ENCODE assay signal across 16 mouse cellular contexts in genomic region chr6:117408971-117409783, GRCm38 (mm10).
DNase-seq lines count a peak whose midpoint lies in the region; ATAC-seq lines count a peak whose summit lies in the region.
"Had no signal": no experiment of that assay in that cellular context is flagged by ENCODE, and none has a peak within 500 bp of the region (broad histone marks: within the 10 kb centered on the region; RNA-seq: fewer than 3 reads in every experiment).

No protein-coding gene starts in this region.

- no peak overlapping the region for H3K4me2 ChIP-seq in heart, embryonic 14.5 days (ENCODE audit: low read length)
- no peak overlapping the region for H3K4me2 ChIP-seq in heart, embryonic 12.5 days
- no peak overlapping the region for H3K4me2 ChIP-seq in liver, embryonic 11.5 days
- H3K4me2 ChIP-seq: liver, embryonic 13.5 days; stomach, embryonic 15.5 days had no signal

- no peaks in the 10 kb centered on the region for H3K36me3 ChIP-seq in heart, embryonic 14.5 days (ENCODE audit: control insufficient read depth, insufficient read depth, low read length)
- H3K36me3 ChIP-seq in heart, embryonic 12.5 days, result no peaks in the 10 kb centered on the region
- H3K36me3 ChIP-seq in liver, embryonic 11.5 days (ENCODE audit: control insufficient read depth, insufficient read depth, low read length), result no peaks in the 10 kb centered on the region
- H3K36me3 ChIP-seq: G1E; liver, embryonic 13.5 days; stomach, embryonic 15.5 days had no signal

- ATAC-seq in heart, embryonic 14.5 days (ENCODE audit: insufficient number of reproducible peaks, insufficient read depth, low FRiP score, low read depth), result peak; percentile 68
- no peak for ATAC-seq in heart, embryonic 12.5 days (ENCODE audit: insufficient number of reproducible peaks, low FRiP score)
- no peak for ATAC-seq in liver, embryonic 11.5 days (replicated peaks; ENCODE audit: low FRiP score)

- H3K27me3 ChIP-seq in heart, embryonic 14.5 days (ENCODE audit: control insufficient read depth, insufficient read depth, low read length), result no peaks in the 10 kb centered on the region
- no peaks in the 10 kb centered on the region for H3K27me3 ChIP-seq in heart, embryonic 12.5 days (replicated peaks)
- H3K27me3 ChIP-seq in liver, embryonic 11.5 days (replicated peaks; ENCODE audit: control insufficient read depth, insufficient read depth, low read length), result no peaks in the 10 kb centered on the region
- H3K27me3 ChIP-seq: liver, embryonic 13.5 days; stomach, embryonic 15.5 days had no signal

- WGBS in heart, embryonic 14.5 days, result 38% methylated on average over 11 of the region's 11 CpGs
- WGBS in heart, embryonic 12.5 days, result 47% methylated on average over 11 of the region's 11 CpGs
- WGBS in liver, embryonic 11.5 days, result 70% methylated on average over 11 of the region's 11 CpGs

- H3K4me3 ChIP-seq in heart, embryonic 14.5 days (ENCODE audit: control insufficient read depth in 1 of 2, insufficient read depth in 1 of 2, low read depth in 1 of 2, low read length in 2 of 2), result no peak overlapping the region
- H3K4me3 ChIP-seq in heart, embryonic 12.5 days, result no peak overlapping the region
- H3K4me3 ChIP-seq in liver, embryonic 11.5 days (ENCODE audit: low read depth, low read length), result no peak overlapping the region
- H3K4me3 ChIP-seq: liver, embryonic 13.5 days; myocyte; stomach, embryonic 15.5 days had no signal

- peaks cover 12 to 18% of the 10 kb centered on the region in 2 experiments for H3K4me1 ChIP-seq in heart, embryonic 14.5 days (ENCODE audit: control insufficient read depth in 2 of 2, insufficient read depth in 2 of 2, low read length in 2 of 2)
- H3K4me1 ChIP-seq in heart, embryonic 12.5 days (replicated peaks), result peaks cover 23% of the 10 kb centered on the region
- H3K4me1 ChIP-seq in liver, embryonic 11.5 days (replicated peaks; ENCODE audit: control insufficient read depth, insufficient read depth, low read length), result no peaks in the 10 kb centered on the region
- H3K4me1 ChIP-seq: liver, embryonic 13.5 days; stomach, embryonic 15.5 days had no signal

- DNase-seq in adrenal gland, adult 2 months, result peak; percentile 18
- DNase-seq in adrenal gland, adult 18-20 months (ENCODE audit: low spot score in 2 of 2), result no peak
- peak; percentile 20 for DNase-seq in liver, embryonic 11.5 days (ENCODE audit: low spot score)
- DNase-seq in liver, result no peak
- peak; percentile 39 for DNase-seq in brain, adult 2 months (ENCODE audit: low read depth, low spot score)
- no peak for DNase-seq in testis, postnatal 10 days (ENCODE audit: low spot score)
- DNase-seq: cerebellum, adult 11 months; heart, adult 18-20 months; kidney, adult 11 months; liver, embryonic 13.5 days had no signal

- peak overlapping the region in 1 of 2 experiments; percentile 30; a peak in 1 of 4 replicates for H3K27ac ChIP-seq in heart, embryonic 14.5 days (replicated peaks in 1 of 2; ENCODE audit: control insufficient read depth in 1 of 2, insufficient read depth in 1 of 2, low read depth in 2 of 2, low read length in 2 of 2)
- no peak overlapping the region for H3K27ac ChIP-seq in heart, embryonic 12.5 days (ENCODE audit: poor library complexity, severe bottlenecking)
- H3K27ac ChIP-seq in liver, embryonic 11.5 days (ENCODE audit: low read depth, low read length), result no peak overlapping the region
- H3K27ac ChIP-seq: liver, embryonic 13.5 days; macrophage; stomach, embryonic 15.5 days had no signal

- no peaks in the 10 kb centered on the region for H3K9me3 ChIP-seq in heart, embryonic 14.5 days (ENCODE audit: control insufficient read depth, low read length)
- H3K9me3 ChIP-seq in heart, embryonic 12.5 days (replicated peaks), result no peaks in the 10 kb centered on the region
- H3K9me3 ChIP-seq in liver, embryonic 11.5 days (ENCODE audit: control insufficient read depth, low read length), result no peaks in the 10 kb centered on the region
- H3K9me3 ChIP-seq: liver, embryonic 13.5 days; stomach, embryonic 15.5 days had no signal

- H3K9ac ChIP-seq in heart, embryonic 14.5 days (ENCODE audit: low read length), result no peak overlapping the region; the same call in 1 of the 2 replicates
- no peak overlapping the region for H3K9ac ChIP-seq in heart, embryonic 12.5 days
- no peak overlapping the region for H3K9ac ChIP-seq in liver, embryonic 11.5 days (ENCODE audit: low read depth, low read length)
- H3K9ac ChIP-seq: liver, embryonic 13.5 days; stomach, embryonic 15.5 days had no signal

Comparison
In these comparisons a context has a peak if more than half of its experiments do, and no peak if none do; other contexts are left out.
1. DNase-seq: peak in adrenal gland, adult 2 months (single experiment), liver, embryonic 11.5 days (single experiment) and brain, adult 2 months (single experiment); none in adrenal gland, adult 18-20 months (0 of 2), liver (single experiment) and testis, postnatal 10 days (single experiment).